Mouse (Mus musculus) intestine, postnatal 0 days (tissue): ENCODE measurements around the gene Car5a. TPM values are rescaled to one million over a fixed set of nuclear protein-coding genes. Genes with fewer than 3 reads are reported as not detected.

ENCODE experiments used
- ATAC-seq: fragments of 200-750 bp; cut with Nextera tagmentation; 2 replicates; pipeline ENCODE4 v1.8.0; 2017; ENCODE audit warnings: mild to moderate bottlenecking, moderate TSS enrichment, moderate library complexity
- H3K27ac ChIP-seq: fragments of 300-500 bp; sonication (generic); 2 replicates; pipeline ENCODE4 v1.5.1; 2014; ENCODE audit warnings: mild to moderate bottlenecking, low read depth, low read length, moderate library complexity
- H3K27me3 ChIP-seq: fragments of 300-500 bp; sonication (generic); replicated peaks from 2 replicates; pipeline ENCODE4 v1.6.1; 2014; ENCODE audit warnings: low read length, mixed read lengths; ENCODE audit not compliant: control insufficient read depth, insufficient read depth
- H3K36me3 ChIP-seq: fragments of 300-500 bp; sonication (generic); 2 replicates; pipeline ENCODE4 v1.6.1; 2014; ENCODE audit warnings: mild to moderate bottlenecking, moderate library complexity; ENCODE audit not compliant: control insufficient read depth, insufficient read depth
- H3K4me1 ChIP-seq: fragments of 300-500 bp; sonication (generic); replicated peaks from 2 replicates; pipeline ENCODE4 v1.6.1; 2014; ENCODE audit warnings: antibody characterized with exemption, low read length, mixed read lengths; ENCODE audit not compliant: control insufficient read depth, insufficient read depth
- H3K4me2 ChIP-seq: fragments of 300-500 bp; sonication (generic); replicated peaks from 2 replicates; pipeline ENCODE4 v1.6.1; 2014; ENCODE audit warnings: low read depth, mild to moderate bottlenecking, moderate library complexity
- H3K4me3 ChIP-seq: fragments of 300-500 bp; sonication (generic); 2 replicates; pipeline ENCODE4 v1.5.1; 2014; ENCODE audit warnings: low read depth, low read length
- H3K9ac ChIP-seq: fragments of 300-500 bp; sonication (generic); 2 replicates; pipeline ENCODE4 v1.6.1; 2014; ENCODE audit warnings: mild to moderate bottlenecking, low read depth, low read length
- H3K9me3 ChIP-seq: fragments of 300-500 bp; sonication (generic); 2 replicates; pipeline ENCODE4 v1.6.1; 2016; ENCODE audit warnings: mixed run types; ENCODE audit not compliant: control insufficient read depth
- CTCF ChIP-seq: sonication (generic); IDR thresholded peaks from 2 replicates; pipeline ENCODE4 v1.5.1; 2016; ENCODE audit warnings: low read depth, mild to moderate bottlenecking, control low read depth, antibody characterized with exemption, moderate library complexity
- WGBS: fragments of 180-500 bp; shearing (Covaris S2); extraction: QIAGEN DNeasy Blood & Tissue Kit; methylation state at CpG from one replicate; pipeline ENCODE4 v1.1.7; 2014; 5-methylcytosine and 5-hydroxymethylcytosine counted together
- polyA plus RNA-seq: library from polyadenylated mRNA; unstranded; fragments of >200 nt; fragmentation: Nextera tagmentation; extraction: Ambion mirVana; gene quantifications from 2 replicates; pipeline ENCODE4 v1.2.1, GENCODE M21; 2015

The Car5a gene
- polyA plus RNA-seq, 1 experiment from 2014 or later, result 10.1 TPM

GRCm38 (mm10) chr8:121951656-121952009 lies 6.9 kb upstream of the Car5a start:
- Histone ChIP-seq H3K4me1 (peaks cover 5% of the 10 kb centered on the region; the same call in 1 of the 2 replicates), H3K36me3 (peaks cover 20% of the 10 kb centered on the region; the same call in 1 of the 2 replicates), H3K4me2 (peak overlapping the region; percentile 77), H3K9me3 (no peaks in the 10 kb centered on the region), H3K4me3 (peak overlapping the region; percentile 86), H3K27ac (peak overlapping the region; percentile 100), H3K9ac (peak overlapping the region; percentile 100), H3K27me3 (no peaks in the 10 kb centered on the region)
- ATAC-seq, result no peak
- WGBS, result 14% methylated on average over 7 of the region's 7 CpGs
- TF ChIP-seq CTCF, result no peak

- Histone ChIP-seq H3K9ac (peak overlapping the region; percentile 100), H3K36me3 (peaks cover 19% of the 10 kb centered on the region; the same call in 1 of the 2 replicates), H3K9me3 (no peaks in the 10 kb centered on the region), H3K4me1 (peaks cover 5% of the 10 kb centered on the region; the same call in 1 of the 2 replicates), H3K4me3 (peak overlapping the region; percentile 86), H3K27me3 (no peaks in the 10 kb centered on the region), H3K27ac (peak overlapping the region; percentile 100), H3K4me2 (peak overlapping the region; percentile 77)
- WGBS, result under 1% methylated on average over 77 of the region's 97 CpGs
- peak; percentile 54 for TF ChIP-seq CTCF
- ATAC-seq, result peak; percentile 5
Observed at GRCm38 (mm10) chr8:121950749-121951655, 6.3 kb upstream of the Car5a start.

GRCm38 (mm10) chr8:121949941-121950748 lies 5.4 kb upstream of the Car5a start:
- Histone ChIP-seq H3K36me3 (peaks cover 16% of the 10 kb centered on the region; the same call in 1 of the 2 replicates), H3K27me3 (no peaks in the 10 kb centered on the region), H3K9me3 (no peaks in the 10 kb centered on the region), H3K4me2 (peak overlapping the region; percentile 77), H3K4me1 (peaks cover 5% of the 10 kb centered on the region; the same call in 1 of the 2 replicates), H3K27ac (peak overlapping the region; percentile 100), H3K9ac (peak overlapping the region; percentile 100), H3K4me3 (peak overlapping the region; percentile 86)
- WGBS, result 1% methylated on average over 58 of the region's 66 CpGs
- TF ChIP-seq CTCF, result no peak
- peak; percentile 93 for ATAC-seq

GRCm38 (mm10) chr8:121949222-121949800 lies 4.6 kb upstream of the Car5a start, which contains the start of gene Banp:
Gene Banp, plus strand, starts transcription at chr8:121949750.
- Histone ChIP-seq H3K9ac (peak within 1 kb of the TSS; percentile 100), H3K4me2 (peak within 1 kb of the TSS; percentile 77), H3K27ac (peak within 1 kb of the TSS; percentile 100), H3K4me3 (peak within 1 kb of the TSS; percentile 86), H3K4me1 (peaks cover 5% of the 10 kb centered on the region; the same call in 1 of the 2 replicates), H3K9me3 (no peaks in the 10 kb centered on the region), H3K27me3 (no peaks in the 10 kb centered on the region), H3K36me3 (0 out of 2 replicates have a peak, but pooled peaks cover 11% of the 10 kb centered on the region)
- WGBS, result 44% methylated on average over 6 of the region's 6 CpGs
- no peak for ATAC-seq
- no peak for TF ChIP-seq CTCF

- WGBS, result 59% methylated on average over 19 of the region's 19 CpGs
- H3K4me3 ChIP-seq, result peak overlapping the region; percentile 32
- H3K27ac ChIP-seq, result peak overlapping the region; percentile 41; the same call in 1 of the 2 replicates
- 0 out of 2 replicates have a peak, but pooled peaks cover 6% of the 10 kb centered on the region for H3K36me3 ChIP-seq
- no peak for TF ChIP-seq CTCF
- no peaks in the 10 kb centered on the region for H3K9me3 ChIP-seq
- H3K4me2 ChIP-seq, result peak overlapping the region; percentile 67
- peak overlapping the region; percentile 12; the same call in 1 of the 2 replicates for H3K9ac ChIP-seq
- peaks cover 5% of the 10 kb centered on the region; the same call in 1 of the 2 replicates for H3K4me1 ChIP-seq
- ATAC-seq, result no peak
- H3K27me3 ChIP-seq, result no peaks in the 10 kb centered on the region
Observed at GRCm38 (mm10) chr8:121948321-121949145, 3.8 kb upstream of the Car5a start.
